In genomic region chr5:116444517-116444916, GRCm38 (mm10) we compare ENCODE assay signal across 10 mouse cellular contexts. TPM values are rescaled to one million over a fixed set of nuclear protein-coding genes. Genes with fewer than 3 reads are reported as not detected.
DNase-seq lines count a peak whose midpoint lies in the region; ATAC-seq and TF ChIP-seq lines count a peak whose summit lies in the region.
"Had no signal": no experiment of that assay in that cellular context is flagged by ENCODE, and none has a peak within 500 bp of the region (broad histone marks: within the 10 kb centered on the region; RNA-seq: fewer than 3 reads in every experiment).

No protein-coding gene starts in this region.

- H3K9ac ChIP-seq in forebrain, embryonic 15.5 days (replicated peaks), result no peak overlapping the region
- H3K9ac ChIP-seq in forebrain, embryonic 12.5 days, result no peak overlapping the region
- no peak overlapping the region for H3K9ac ChIP-seq in lung, embryonic 14.5 days
- H3K9ac ChIP-seq: midbrain, embryonic 12.5 days had no signal

- H3K9me3 ChIP-seq in forebrain, embryonic 15.5 days, result no peaks in the 10 kb centered on the region
- H3K9me3 ChIP-seq in forebrain, embryonic 12.5 days, result no peaks in the 10 kb centered on the region
- H3K9me3 ChIP-seq in lung, embryonic 14.5 days (ENCODE audit: low read depth, low read length), result no peaks in the 10 kb centered on the region
- H3K9me3 ChIP-seq: midbrain, embryonic 12.5 days had no signal

- peaks cover 40% of the 10 kb centered on the region for H3K4me1 ChIP-seq in forebrain, embryonic 15.5 days
- peaks cover 20% of the 10 kb centered on the region for H3K4me1 ChIP-seq in forebrain, embryonic 12.5 days
- H3K4me1 ChIP-seq in lung, embryonic 14.5 days (ENCODE audit: insufficient read depth), result peaks cover 3% of the 10 kb centered on the region; the same call in 1 of the 2 replicates

- peaks cover 20% of the 10 kb centered on the region; the same call in 1 of the 2 replicates for H3K36me3 ChIP-seq in forebrain, embryonic 15.5 days
- H3K36me3 ChIP-seq in forebrain, embryonic 12.5 days (replicated peaks), result peaks cover 33% of the 10 kb centered on the region
- H3K36me3 ChIP-seq in lung, embryonic 14.5 days (ENCODE audit: insufficient read depth), result no peaks in the 10 kb centered on the region

- no peak overlapping the region for H3K4me2 ChIP-seq in forebrain, embryonic 15.5 days (replicated peaks)
- H3K4me2 ChIP-seq in forebrain, embryonic 12.5 days, result no peak overlapping the region
- H3K4me2 ChIP-seq in lung, embryonic 14.5 days, result no peak overlapping the region
- H3K4me2 ChIP-seq: midbrain, embryonic 12.5 days had no signal

- no peak for DNase-seq in lung, embryonic 14.5 days
- no peak for DNase-seq in lung, adult 18-20 months
- DNase-seq in ZHBTc4 (ENCODE audit: low read depth, low spot score), result peak; percentile 86
- DNase-seq in gastrocnemius, postnatal 25 days, result peak; percentile 22
- no peak for DNase-seq in urinary bladder, adult 2 months (ENCODE audit: low spot score)
- no peak for DNase-seq in left cerebral cortex, adult 11 months (ENCODE audit: low spot score)
- DNase-seq: adrenal gland, postnatal 10 days had no signal

- no peaks in the 10 kb centered on the region for H3K27me3 ChIP-seq in forebrain, embryonic 15.5 days
- peaks cover 41% of the 10 kb centered on the region for H3K27me3 ChIP-seq in forebrain, embryonic 12.5 days
- no peaks in the 10 kb centered on the region for H3K27me3 ChIP-seq in lung, embryonic 14.5 days (ENCODE audit: insufficient read depth, low read length)

- H3K4me3 ChIP-seq in forebrain, embryonic 15.5 days, result no peak overlapping the region
- H3K4me3 ChIP-seq in forebrain, embryonic 12.5 days (replicated peaks), result no peak overlapping the region
- no peak overlapping the region for H3K4me3 ChIP-seq in lung, embryonic 14.5 days (ENCODE audit: low read depth, low read length)
- H3K4me3 ChIP-seq: midbrain, embryonic 12.5 days had no signal

- TF ChIP-seq CTCF in lung, embryonic 14.5 days (IDR thresholded peaks at IDR 0.05; ENCODE audit: low read depth), result peak; percentile 60

- WGBS in forebrain, embryonic 15.5 days, result 63% methylated on average over 27 of the region's 27 CpGs
- 63% methylated on average over 27 of the region's 27 CpGs for WGBS in forebrain, embryonic 12.5 days
- WGBS in lung, embryonic 14.5 days, result 60% methylated on average over 27 of the region's 27 CpGs

- no peak for ATAC-seq in forebrain, embryonic 15.5 days (replicated peaks)
- no peak for ATAC-seq in forebrain, embryonic 12.5 days (ENCODE audit: low FRiP score)
- ATAC-seq in lung, embryonic 14.5 days (ENCODE audit: insufficient read depth), result no peak

- peak overlapping the region; percentile 84 for H3K27ac ChIP-seq in forebrain, embryonic 15.5 days (replicated peaks)
- H3K27ac ChIP-seq in forebrain, embryonic 12.5 days, result no peak overlapping the region
- H3K27ac ChIP-seq in lung, embryonic 14.5 days (ENCODE audit: low read depth), result no peak overlapping the region
- H3K27ac ChIP-seq: midbrain, embryonic 12.5 days had no signal

RNA-seq across cellular contexts. Expression of gene Hspb8, which starts 21.9 kb away (rescaled TPM):
- polyA plus RNA-seq in forebrain, embryonic 15.5 days (2015; fragmentation: Nextera tagmentation; extraction: Ambion mirVana), result 5.6 and 5.7 TPM in 2 replicates
- 7.4 and 9.0 TPM in 2 replicates for polyA plus RNA-seq in forebrain, embryonic 12.5 days (2016; fragmentation: Nextera tagmentation; extraction: Ambion mirVana)
- polyA plus RNA-seq in lung, embryonic 14.5 days (2014; fragmentation: Nextera tagmentation; extraction: Ambion mirVana), result 8.1 and 11.1 TPM in 2 replicates
- total RNA-seq in gastrocnemius, postnatal 25 days (2021), result 100 to 1,000 TPM; 216 to 227 TPM
- 229 and 244 TPM in 2 replicates for polyA plus RNA-seq in urinary bladder, adult 2 months (2012; rRNA removed)

Comparison
In these comparisons a context has a peak if more than half of its experiments do, and no peak if none do; other contexts are left out.
1. DNase-seq: peak in ZHBTc4 (single experiment) and gastrocnemius, postnatal 25 days (single experiment); none in lung, embryonic 14.5 days (single experiment), lung, adult 18-20 months (0 of 2), urinary bladder, adult 2 months (single experiment) and left cerebral cortex, adult 11 months (single experiment).
2. RNA of gene Hspb8, which starts 21.9 kb away (polyA plus RNA-seq): 229 to 244 TPM in urinary bladder, adult 2 months; 7.4 to 9.0 TPM in forebrain, embryonic 12.5 days, 8.1 to 11.1 TPM in lung, embryonic 14.5 days and 5.6 to 5.7 TPM in forebrain, embryonic 15.5 days; every median in the first group is over 10 times any median in the second.